Mouse (Mus musculus) testis, adult 2 months (tissue): ENCODE measurements around the gene Mme. TPM values are rescaled to one million over a fixed set of nuclear protein-coding genes. Genes with fewer than 3 reads are reported as not detected.

ENCODE experiments used
- H3K27ac ChIP-seq: fragments of 200-500 bp; 2 replicates; pipeline ENCODE4 v1.5.1; 2012; ENCODE audit warnings: low read depth, low read length; ENCODE audit not compliant: control insufficient read depth, insufficient read depth
- H3K27me3 ChIP-seq: fragments of 200-500 bp; 2 replicates; pipeline ENCODE4 v1.6.1; 2012; ENCODE audit warnings: mild to moderate bottlenecking, low read length, moderate library complexity; ENCODE audit not compliant: control insufficient read depth, insufficient read depth
- H3K36me3 ChIP-seq: fragments of 200-500 bp; 2 replicates; pipeline ENCODE4 v1.6.1; 2012; ENCODE audit warnings: mild to moderate bottlenecking, low read length; ENCODE audit not compliant: control insufficient read depth, insufficient read depth
- H3K4me1 ChIP-seq: fragments of 200-500 bp; 2 replicates; pipeline ENCODE4 v1.6.1; 2012; ENCODE audit warnings: low read length; ENCODE audit not compliant: control insufficient read depth, insufficient read depth
- H3K4me3 ChIP-seq: fragments of 200-500 bp; 2 replicates; pipeline ENCODE4 v1.5.1; 2012; ENCODE audit warnings: low read depth, mild to moderate bottlenecking, low read length, moderate library complexity, mixed read lengths; ENCODE audit not compliant: control insufficient read depth
- CTCF ChIP-seq: fragments of 200-500 bp; IDR thresholded peaks from 2 replicates; pipeline ENCODE4 v1.5.1; 2012; ENCODE audit warnings: low read depth, mild to moderate bottlenecking, inconsistent platforms, low read length, moderate library complexity; ENCODE audit not compliant: control insufficient read depth, insufficient read depth, insufficient replicate concordance
- POLR2A ChIP-seq: fragments of 200-500 bp; IDR thresholded peaks from 2 replicates; pipeline ENCODE4 v1.6.1; 2012; ENCODE audit warnings: low read depth, mild to moderate bottlenecking, inconsistent platforms, low read length, moderate library complexity; ENCODE audit not compliant: control insufficient read depth
- polyA plus RNA-seq: library from polyadenylated mRNA; depleted of rRNA; stranded (reverse); fragments of >200 nt; gene quantifications from 2 replicates; pipeline ENCODE4 v1.2.3, GENCODE M21; 2012

Gene Mme
- polyA plus RNA-seq, 1 experiment, result 2.4 TPM

- Histone ChIP-seq H3K27ac (no peak overlapping the region), H3K27me3 (no peaks in the 10 kb centered on the region), H3K36me3 (no peaks in the 10 kb centered on the region), H3K4me3 (no peak overlapping the region), H3K4me1 (no peaks in the 10 kb centered on the region; the same call in 1 of the 2 replicates)
- TF ChIP-seq POLR2A, result no peak
- no peak for TF ChIP-seq CTCF
Measured at GRCm38 (mm10) chr3:63272091-63272490, 30.8 kb downstream of the Mme start.

DNA sequence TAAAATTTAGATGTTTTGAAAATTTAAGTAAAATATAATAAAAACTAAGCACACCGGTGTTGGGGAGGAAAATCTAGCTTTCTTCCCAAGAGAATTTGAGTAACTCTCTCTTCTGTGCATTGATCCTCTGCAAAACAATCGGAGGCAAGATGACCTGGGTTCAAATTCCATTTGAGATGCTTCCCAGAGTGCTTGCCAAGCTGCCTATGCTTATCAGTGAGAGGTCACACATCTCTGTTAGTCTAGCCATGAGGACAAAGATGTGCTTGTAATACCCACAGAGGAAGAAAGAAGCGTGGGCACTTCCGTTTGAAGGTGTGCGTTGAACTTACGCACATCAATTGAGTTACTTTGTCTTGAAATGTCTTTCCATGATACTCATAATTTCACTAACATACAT is 53.0 kb downstream of the Mme start:
- H3K27ac ChIP-seq, result no peak overlapping the region
- no peaks in the 10 kb centered on the region for H3K36me3 ChIP-seq
- peaks cover 10% of the 10 kb centered on the region for H3K4me1 ChIP-seq
- TF ChIP-seq POLR2A (no peak), CTCF (no peak)
- no peaks in the 10 kb centered on the region for H3K27me3 ChIP-seq
- H3K4me3 ChIP-seq, result no peak overlapping the region

DNA sequence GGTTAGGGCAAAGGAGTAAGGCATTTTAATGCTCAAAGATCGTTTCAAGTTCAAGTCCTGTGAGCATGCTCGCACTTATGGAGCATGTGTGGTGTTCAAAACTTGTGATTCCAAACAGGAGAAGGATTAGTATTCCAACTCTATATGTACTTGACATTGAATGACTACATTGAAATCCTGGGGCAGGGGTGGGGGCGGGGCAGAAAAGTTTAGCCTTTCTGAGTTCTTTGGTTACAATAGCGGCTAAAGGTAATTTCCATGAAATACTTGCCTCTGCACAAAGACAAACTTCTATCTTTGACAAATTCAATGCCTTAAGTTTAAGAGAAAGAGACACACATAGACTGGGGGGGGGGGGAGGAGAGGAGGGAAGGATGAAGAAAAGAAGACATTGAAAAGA is 53.5 kb downstream of the Mme start:
- no peak for TF ChIP-seq CTCF
- TF ChIP-seq POLR2A, result no peak
- Histone ChIP-seq H3K4me1 (peaks cover 10% of the 10 kb centered on the region), H3K27ac (no peak overlapping the region), H3K27me3 (no peaks in the 10 kb centered on the region), H3K36me3 (no peaks in the 10 kb centered on the region), H3K4me3 (no peak overlapping the region; the same call in 1 of the 2 replicates)

- TF ChIP-seq POLR2A (no peak), CTCF (no peak)
- Histone ChIP-seq H3K4me1 (peaks cover 10% of the 10 kb centered on the region), H3K27ac (peak overlapping the region; percentile 74)
Measured at GRCm38 (mm10) chr3:63295237-63295636, 53.9 kb downstream of the Mme start.

GRCm38 (mm10) chr3:63295657-63296231 is 54.4 kb downstream of the Mme start:
- Histone ChIP-seq H3K4me1 (peaks cover 10% of the 10 kb centered on the region), H3K36me3 (no peaks in the 10 kb centered on the region), H3K27me3 (no peaks in the 10 kb centered on the region), H3K27ac (peak overlapping the region; percentile 74), H3K4me3 (peak overlapping the region; percentile 79)
- TF ChIP-seq POLR2A (no peak), CTCF (no peak)

More at GRCm38 (mm10) chr3:63295237-63295636, 53.9 kb downstream of the Mme start:
- H3K27me3 ChIP-seq, result no peaks in the 10 kb centered on the region
- H3K4me3 ChIP-seq, result peak overlapping the region; percentile 79
- H3K36me3 ChIP-seq, result no peaks in the 10 kb centered on the region

DNA sequence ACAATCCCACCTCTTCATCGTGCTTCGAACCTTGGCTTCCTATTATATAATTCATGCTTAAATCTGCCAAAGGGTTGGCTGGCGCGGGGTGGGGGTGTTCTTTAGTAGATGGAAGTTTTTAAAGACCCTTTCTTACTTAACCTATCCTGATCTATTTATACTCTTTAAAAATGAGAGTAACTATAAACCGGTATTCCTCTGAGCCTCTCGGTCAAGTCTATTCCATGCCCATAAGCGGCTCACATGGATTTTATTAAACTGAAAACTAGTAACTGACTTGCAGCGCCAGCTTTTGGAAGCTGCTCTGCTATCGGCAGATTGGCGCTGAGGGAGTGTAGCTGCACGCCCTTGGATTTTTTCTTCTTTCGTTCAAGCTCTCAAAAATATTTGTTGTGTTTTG is 55.1 kb downstream of the Mme start:
- TF ChIP-seq POLR2A, result no peak
- no peak for TF ChIP-seq CTCF
- Histone ChIP-seq H3K36me3 (no peaks in the 10 kb centered on the region), H3K27ac (peak overlapping the region; percentile 67), H3K4me1 (peaks cover 10% of the 10 kb centered on the region), H3K27me3 (no peaks in the 10 kb centered on the region), H3K4me3 (peak overlapping the region; percentile 27)

DNA sequence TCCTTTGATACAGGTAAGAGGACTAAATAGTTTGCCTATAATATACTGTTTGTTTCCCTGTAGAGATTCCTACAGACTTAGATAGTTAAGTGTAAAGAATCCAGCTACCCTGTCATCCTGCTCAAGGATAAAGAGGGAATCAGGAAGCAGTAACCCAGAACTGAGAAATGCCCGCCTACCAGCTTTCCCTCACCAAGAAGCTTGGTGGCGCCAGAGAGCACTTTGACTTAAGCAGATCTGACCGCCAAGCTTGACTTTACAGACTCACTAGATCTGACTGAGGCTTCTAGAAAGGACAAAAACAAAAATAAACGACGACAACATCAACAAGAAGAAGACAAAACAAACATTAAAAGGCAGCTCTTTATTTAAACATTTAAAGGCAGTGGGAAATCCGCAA is 56.5 kb downstream of the Mme start:
- TF ChIP-seq CTCF (peak; percentile 30; the same call in 1 of the 2 replicates), POLR2A (no peak)
- H3K36me3 ChIP-seq, result no peaks in the 10 kb centered on the region
- no peaks in the 10 kb centered on the region for H3K27me3 ChIP-seq
- H3K4me3 ChIP-seq, result no peak overlapping the region
- H3K27ac ChIP-seq, result no peak overlapping the region
- peaks cover 10% of the 10 kb centered on the region for H3K4me1 ChIP-seq

DNA sequence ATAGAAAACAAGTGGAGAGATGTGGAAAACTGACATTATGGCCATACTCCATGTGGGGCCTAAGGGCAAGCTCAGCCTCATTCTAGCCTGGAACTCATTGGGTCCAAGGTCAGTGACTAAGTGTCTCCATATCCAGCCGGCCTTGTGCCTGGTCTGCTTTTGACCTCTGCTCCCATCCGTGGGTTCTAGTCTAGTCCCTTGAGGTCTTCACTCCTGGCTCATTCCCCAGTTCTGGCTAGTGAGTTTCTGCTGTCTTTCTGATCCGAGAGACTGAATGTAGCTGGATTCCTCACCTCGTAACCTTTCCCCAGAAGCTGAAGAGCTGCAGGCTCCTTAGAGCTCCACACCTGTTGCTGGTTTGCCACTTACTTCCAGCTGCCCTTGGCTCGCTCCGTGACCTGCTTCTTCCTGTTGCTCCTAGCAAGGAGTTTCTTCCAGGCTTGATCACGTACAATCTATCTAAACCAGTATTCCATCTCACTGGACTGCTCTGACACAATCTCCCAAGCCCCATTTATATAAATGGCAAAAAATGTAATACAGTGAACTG is 73.9 kb downstream of the Mme start:
- Histone ChIP-seq H3K27me3 (no peaks in the 10 kb centered on the region), H3K4me1 (no peaks in the 10 kb centered on the region), H3K27ac (no peak overlapping the region), H3K4me3 (no peak overlapping the region), H3K36me3 (no peaks in the 10 kb centered on the region)
- TF ChIP-seq CTCF (no peak), POLR2A (no peak)
